Mouse (Mus musculus) Patski (cell line): ENCODE data around the gene Prr12. TPM values are rescaled to one million over a fixed set of nuclear protein-coding genes. Genes with fewer than 3 reads are reported as not detected.
"Not testable (repeated sequence)": the region's sequence is repeated elsewhere in the genome, so short reads cannot be mapped to it uniquely, and the experiment has no call there.

Experiments used
- ATAC-seq: fragments of 100-300 bp; one replicate; pipeline ENCODE4 v1.8.0; 2021
- CTCF ChIA-PET: fragments of 350-600 bp; sonication (Branson Sonifier 250); formaldehyde crosslinking; loops from one replicate; lab custom pipeline; 2022; ENCODE audit warnings: inconsistent platforms; lab: Charles Lee
- POLR2A ChIA-PET: fragments of 350-600 bp; sonication (Branson Sonifier 250); formaldehyde crosslinking; loops from one replicate; lab custom pipeline; 2022; ENCODE audit warnings: antibody characterized with exemption, inconsistent platforms; lab: Charles Lee
- DNase-seq: peaks from one replicate; pipeline ENCODE4 v3.0.0-alpha.2; 2011; ENCODE audit warnings: low read depth, low spot score
- H3K27me3 ChIP-seq: fragments of 371-371 bp; one replicate; pipeline ENCODE4 v1.5.1; 2021
- CTCF ChIP-seq: fragments of 100-300 bp; IDR thresholded peaks from one replicate; pipeline ENCODE4 v1.5.1; 2021
- in situ Hi-C: fragments of 300-500 bp; cut with MboI; formaldehyde crosslinking; loops from 3 replicates; pipeline ENCODE4 v1.11.1; 2018; ENCODE audit warnings: low pct_unique_long_range_greater_than_20kb, mixed read lengths
- polyA plus RNA-seq: library from polyadenylated mRNA; unstranded; gene quantifications from one replicate; pipeline ENCODE4 v1.2.3, GENCODE M21; 2021

The Prr12 gene
- polyA plus RNA-seq, result 35.8 TPM

- no peaks in the 10 kb centered on the region for H3K27me3 ChIP-seq
- ChIA-PET CTCF (no interaction called here), POLR2A (interaction anchor here (0.8 to 1.7 kb wide), 3 partner anchors 15 to 36 kb away, joined by 3 to 5 read pairs (median 4); no protein-coding TSS in a partner anchor)
- DNase-seq (no peak), ATAC-seq (peak; percentile 6)
- TF ChIP-seq CTCF, result no peak
- in situ Hi-C loops, result no loop called here
Observed at GRCm38 (mm10) chr7:45052862-45053116, at the start of gene Prr12. TSS of gene Prr12 (minus strand) at chr7:45052881.

- no peak for DNase-seq
- ChIA-PET CTCF (no interaction called here), POLR2A (no interaction called here)
- TF ChIP-seq CTCF, result no peak
- no peak for ATAC-seq
- in situ Hi-C loops, result no loop called here
- H3K27me3 ChIP-seq, result no peaks in the 10 kb centered on the region
Observed at GRCm38 (mm10) chr7:45102441-45102840, 49.8 kb upstream of the Prr12 start.

GRCm38 (mm10) chr7:45100046-45100445, 47.4 kb upstream of the Prr12 start:
- CTCF ChIA-PET, result no interaction called here
- no peak for TF ChIP-seq CTCF
- POLR2A ChIA-PET, result interaction anchor here (0.8 kb wide), 1 partner anchor 24 kb away, joined by 4 read pairs; no protein-coding TSS in a partner anchor
- in situ Hi-C loops, result no loop called here
- no peaks in the 10 kb centered on the region for H3K27me3 ChIP-seq
- no peak for DNase-seq
- ATAC-seq, result no peak

- in situ Hi-C loops, result no loop called here
- no peaks in the 10 kb centered on the region for H3K27me3 ChIP-seq
- TF ChIP-seq CTCF, result no peak
- ChIA-PET POLR2A (no interaction called here), CTCF (interaction anchor here (1.4 kb wide), 1 partner anchor 12 kb away, joined by 3 read pairs; no protein-coding TSS in a partner anchor)
- no peak for DNase-seq
- no peak for ATAC-seq
Observed at GRCm38 (mm10) chr7:45098541-45099240, 46.0 kb upstream of the Prr12 start.

- ATAC-seq (no peak), DNase-seq (no peak)
- no peak for TF ChIP-seq CTCF
- ChIA-PET CTCF (interaction anchor here (0.9 kb wide), 1 partner anchor 15 kb away, joined by 3 read pairs; no protein-coding TSS in a partner anchor), POLR2A (no interaction called here)
- no peaks in the 10 kb centered on the region for H3K27me3 ChIP-seq
- in situ Hi-C loops, result no loop called here
Observed at GRCm38 (mm10) chr7:45097479-45097878, 44.8 kb upstream of the Prr12 start.

- in situ Hi-C loops, CTCF ChIA-PET, H3K27me3 ChIP-seq, POLR2A ChIA-PET, DNase-seq, ATAC-seq: not testable (repeated sequence)
Observed at GRCm38 (mm10) chr7:45095965-45096364, 43.3 kb upstream of the Prr12 start.

- ChIA-PET POLR2A (interaction anchor here (0.5 kb wide), 1 partner anchor 80 kb away, joined by 4 read pairs; no protein-coding TSS in a partner anchor), CTCF (no interaction called here)
- no peak for TF ChIP-seq CTCF
- in situ Hi-C loops, result no loop called here
- no peaks in the 10 kb centered on the region for H3K27me3 ChIP-seq
- no peak for ATAC-seq
- no peak for DNase-seq
Observed at GRCm38 (mm10) chr7:45095367-45095766, 42.7 kb upstream of the Prr12 start.

- no peaks in the 10 kb centered on the region for H3K27me3 ChIP-seq
- TF ChIP-seq CTCF, result no peak
- DNase-seq (no peak), ATAC-seq (no peak)
- ChIA-PET CTCF (no interaction called here), POLR2A (interaction anchor here (1.2 kb wide), 1 partner anchor 10 kb away, joined by 3 read pairs; no protein-coding TSS in a partner anchor)
- in situ Hi-C loops, result no loop called here
Observed at GRCm38 (mm10) chr7:45094121-45094520, 41.4 kb upstream of the Prr12 start.

- H3K27me3 ChIP-seq, result no peaks in the 10 kb centered on the region
- no peak for DNase-seq
- CTCF ChIA-PET, result no interaction called here
- in situ Hi-C loops, result no loop called here
- no peak for ATAC-seq
- POLR2A ChIA-PET, result interaction anchor here (1.2 kb wide), 1 partner anchor 9 kb away, joined by 3 read pairs; no protein-coding TSS in a partner anchor
- TF ChIP-seq CTCF, result no peak
Observed at GRCm38 (mm10) chr7:45093516-45093905, 40.8 kb upstream of the Prr12 start.

- TF ChIP-seq CTCF, result no peak
- DNase-seq (no peak), ATAC-seq (no peak)
- H3K27me3 ChIP-seq, result no peaks in the 10 kb centered on the region
- ChIA-PET CTCF (no interaction called here), POLR2A (interaction anchor here (1.2 kb wide), 1 partner anchor 9 kb away, joined by 3 read pairs; no protein-coding TSS in a partner anchor)
- in situ Hi-C loops, result no loop called here
Observed at GRCm38 (mm10) chr7:45092828-45093515, 40.3 kb upstream of the Prr12 start.

- DNase-seq (no peak), ATAC-seq (no peak)
- in situ Hi-C loops, result no loop called here
- no peak for TF ChIP-seq CTCF
- ChIA-PET CTCF (interaction anchor here (1.2 kb wide), 1 partner anchor 24 kb away, joined by 5 read pairs; no protein-coding TSS in a partner anchor), POLR2A (no interaction called here)
- no peaks in the 10 kb centered on the region for H3K27me3 ChIP-seq
Observed at GRCm38 (mm10) chr7:45092048-45092447, 39.4 kb upstream of the Prr12 start, which contains the start of gene Rcn3. TSS of gene Rcn3 (minus strand) at chr7:45092221.
